Mouse (Mus musculus) T-helper 17 cell (primary cell): ENCODE measurements at regions not wholly inside any gene's neighbourhood (a gene's known extent, or its start where the extent isn't known, plus 50 kb on each side); places are given as distances from the start of the nearest gene placed in this dataset.

Experiments used
- in situ Hi-C, 2 experiments: fragments of 300-600 bp; cut with MboI, MseI; formaldehyde crosslinking; loops; 1 replicate in 1 of 2; 2 replicates in 1 of 2; pipeline ENCODE4 v1.15.1; 2025; ENCODE audit warnings: high pct_unique_total_duplicates in 2 of 2

DNA sequence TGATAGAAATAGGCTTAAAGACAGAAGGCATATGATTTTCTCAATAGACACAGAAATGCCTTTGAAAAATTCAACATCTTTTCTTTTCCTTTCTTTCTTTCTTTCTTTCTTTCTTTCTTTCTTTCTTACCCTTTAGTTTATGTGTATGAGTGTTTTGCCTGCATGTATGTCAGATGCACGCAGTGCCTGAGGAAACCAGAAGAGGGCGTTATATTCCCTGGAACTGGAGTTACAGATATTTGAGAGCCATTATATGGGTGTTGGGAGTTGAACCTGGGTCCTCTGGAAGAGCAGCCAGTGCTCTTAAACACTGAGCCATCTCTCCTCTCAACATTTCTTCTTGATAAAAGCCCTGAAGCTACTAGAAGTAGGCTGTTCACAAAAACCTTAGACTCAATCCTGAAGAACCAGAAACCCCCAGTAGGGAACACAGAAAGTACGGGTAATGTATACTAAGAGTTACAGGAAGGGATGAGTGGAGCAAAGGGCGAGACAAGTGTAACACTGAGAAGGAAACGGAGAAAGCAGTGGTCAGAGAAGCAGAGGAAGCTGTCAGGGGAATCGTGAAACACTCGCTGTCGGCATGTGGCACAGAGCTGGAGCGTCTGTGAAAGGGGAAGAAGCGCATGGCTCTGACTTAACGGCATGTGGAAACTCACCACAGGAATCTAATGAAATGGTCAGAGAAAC lies 2253.4 kb downstream of the 4930444P10Rik start:
- in situ Hi-C loops, result no loop called here

DNA sequence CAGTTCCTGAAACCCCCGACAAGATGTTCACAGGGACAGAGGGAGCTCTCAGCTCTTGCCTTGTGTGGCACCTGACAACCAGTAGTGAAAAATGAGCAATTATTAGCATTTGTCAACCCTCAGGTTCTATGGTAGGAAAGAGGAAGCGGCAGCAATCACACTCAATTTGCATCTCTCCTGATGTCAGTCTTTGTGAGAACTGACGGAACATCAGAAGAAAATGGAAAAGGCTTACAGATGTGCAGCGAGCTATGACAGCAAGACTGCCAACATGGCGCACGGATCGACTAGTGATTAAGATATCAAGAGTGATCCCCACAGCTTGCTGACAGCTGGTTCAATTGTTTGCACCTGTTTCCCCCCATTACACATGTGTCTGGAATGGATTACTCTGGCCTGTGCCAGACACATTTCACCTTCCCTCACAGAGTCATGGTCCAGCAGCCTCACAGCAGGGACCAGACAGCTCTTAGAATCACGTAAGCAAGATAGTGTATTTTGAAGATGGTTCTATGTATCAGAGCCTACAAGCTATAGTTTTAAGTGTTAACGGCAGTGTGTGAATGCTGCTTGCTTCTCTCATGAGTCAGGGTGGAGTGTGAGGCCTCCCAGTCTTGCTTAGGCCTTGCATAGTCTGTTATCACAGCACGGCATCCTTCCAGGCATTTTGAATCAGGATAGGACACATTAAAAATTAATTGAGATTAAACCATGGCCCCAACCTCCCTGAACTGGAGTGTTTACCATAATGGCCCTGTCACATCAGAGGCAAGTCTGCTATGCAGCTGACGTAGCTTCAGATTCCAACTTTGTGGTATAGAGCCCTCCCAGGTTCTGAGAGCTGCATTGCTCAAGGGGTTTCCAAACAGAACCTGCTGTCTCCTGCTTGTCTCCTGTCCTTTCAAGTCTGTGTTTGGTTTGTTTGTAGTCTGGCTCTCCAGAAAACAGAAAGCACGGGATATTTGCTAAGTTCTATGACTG lies 2258.0 kb downstream of the 4930444P10Rik start:
- in situ Hi-C loops, result no loop called here

DNA sequence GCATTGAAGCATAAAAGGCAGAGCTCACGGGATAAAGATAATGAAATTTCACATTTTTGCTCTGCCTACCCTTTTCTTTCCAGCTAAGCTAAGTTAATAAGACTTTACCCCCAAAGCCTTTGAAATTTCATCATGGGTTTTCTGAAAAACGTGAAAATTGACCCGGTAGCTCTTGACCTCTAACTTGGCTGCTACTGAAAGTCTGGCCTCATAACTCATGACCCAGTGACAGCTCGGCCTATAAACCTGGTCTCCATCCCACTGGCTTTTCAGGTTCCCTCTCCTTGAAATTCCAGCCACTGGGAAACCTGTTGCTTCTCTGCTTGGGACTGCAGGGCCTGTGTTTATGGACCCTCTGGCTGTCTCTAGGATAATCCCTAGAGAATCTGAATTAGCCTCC lies 2285.3 kb downstream of the 4930444P10Rik start:
- in situ Hi-C loops, result no loop called here

DNA sequence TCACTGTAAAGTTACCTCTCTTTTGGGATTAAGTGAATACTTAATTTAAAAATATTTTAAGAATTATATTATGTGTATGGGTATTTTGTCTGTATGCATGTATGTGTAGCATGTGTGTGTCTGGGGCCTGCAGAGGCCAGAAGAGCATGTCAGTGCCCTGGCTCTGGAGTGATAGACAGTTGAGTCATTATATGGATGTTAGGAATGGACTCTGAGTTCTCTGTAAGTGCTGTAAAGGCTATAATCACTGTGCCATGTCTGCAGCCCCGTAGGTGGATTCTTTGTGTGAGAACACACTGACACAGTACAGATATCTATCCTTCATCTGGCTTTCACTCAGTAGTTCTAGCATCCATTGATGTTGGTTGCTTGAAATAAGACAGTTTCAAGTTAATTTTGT lies 2292.7 kb downstream of the 4930444P10Rik start:
- in situ Hi-C loops, result no loop called here

DNA sequence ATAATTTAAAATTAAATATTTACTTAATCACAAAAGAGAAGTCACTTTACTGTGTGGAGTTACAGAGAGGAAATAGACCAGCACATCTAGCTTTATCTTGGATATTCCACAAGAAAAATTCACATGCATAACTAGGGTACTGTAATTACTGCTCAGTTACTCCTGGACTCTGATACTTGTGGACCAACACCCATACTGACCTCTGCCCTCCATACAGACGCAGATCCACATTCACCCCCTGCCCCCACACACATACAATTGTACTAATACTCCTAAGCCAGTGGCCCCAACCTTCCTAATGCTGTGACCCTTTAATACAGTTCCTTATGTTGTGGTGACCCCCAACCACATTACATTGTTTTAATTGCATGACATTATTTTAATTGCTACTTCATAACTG lies 2294.3 kb downstream of the 4930444P10Rik start:
- in situ Hi-C loops, result loop anchor here (10.0 kb wide), 3 partner anchors 926 to 1456 kb away; no protein-coding TSS in a partner anchor

DNA sequence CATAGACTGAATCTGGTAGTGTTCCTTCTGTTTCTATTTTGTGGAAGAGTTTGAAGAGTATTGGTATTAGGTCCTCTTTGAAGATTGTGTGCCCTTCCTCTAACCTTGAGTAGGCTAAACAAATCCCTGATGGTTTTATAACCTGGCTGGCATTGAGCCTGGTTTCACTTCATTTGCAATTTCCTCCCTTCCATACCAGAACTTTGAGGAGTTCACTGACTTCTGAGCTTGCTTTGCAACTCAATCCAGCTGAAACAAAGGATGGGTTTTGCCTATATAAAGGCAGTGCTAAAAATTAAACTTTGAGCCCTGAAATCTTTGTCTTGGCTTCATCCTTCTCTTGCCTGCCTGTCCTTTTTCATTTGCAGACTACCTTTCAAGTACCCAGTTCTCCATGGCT lies 2297.9 kb downstream of the 4930444P10Rik start:
- in situ Hi-C loops, result loop anchor here (10.0 kb wide), 3 partner anchors 930 to 1460 kb away; no protein-coding TSS in a partner anchor

DNA sequence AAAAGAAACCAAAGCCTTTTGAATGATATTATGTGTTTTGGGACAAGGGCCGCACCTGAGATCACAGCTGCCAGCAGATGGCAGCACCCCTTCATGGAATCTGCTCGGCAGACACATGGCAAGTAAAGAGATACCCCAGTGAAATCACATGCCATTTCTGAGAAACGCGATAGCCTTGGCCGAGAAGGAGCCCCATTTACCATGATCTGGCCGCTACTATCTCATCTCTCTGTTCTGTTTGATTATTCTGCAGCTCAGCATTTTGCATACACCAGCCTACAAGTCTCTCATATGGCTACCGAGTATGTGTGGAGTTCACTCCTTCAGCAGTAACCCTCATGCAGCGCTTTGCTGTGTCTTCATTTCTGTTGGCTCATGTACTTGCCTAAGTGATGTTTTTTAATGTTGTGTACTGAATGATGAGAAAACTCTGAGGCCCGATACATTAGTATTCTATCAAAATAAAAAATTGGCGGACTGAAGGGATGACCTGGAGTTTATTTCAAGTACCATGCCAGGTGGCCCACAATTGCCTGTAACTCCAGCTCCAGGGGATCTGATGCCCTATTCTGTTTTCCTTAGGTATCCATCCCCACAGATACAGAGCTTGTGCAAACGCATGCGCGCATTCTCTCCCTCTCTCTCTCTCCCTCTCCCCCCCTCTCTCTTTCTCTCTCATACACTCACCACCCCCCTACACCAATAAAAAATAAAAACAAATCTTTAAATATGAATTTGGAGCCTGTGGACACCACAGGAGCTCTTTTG lies 2303.6 kb downstream of the 4930444P10Rik start:
- in situ Hi-C loops, result loop anchor here (5.0 to 10.0 kb wide), 8 partner anchors 82 to 1465 kb away; no protein-coding TSS in a partner anchor

DNA sequence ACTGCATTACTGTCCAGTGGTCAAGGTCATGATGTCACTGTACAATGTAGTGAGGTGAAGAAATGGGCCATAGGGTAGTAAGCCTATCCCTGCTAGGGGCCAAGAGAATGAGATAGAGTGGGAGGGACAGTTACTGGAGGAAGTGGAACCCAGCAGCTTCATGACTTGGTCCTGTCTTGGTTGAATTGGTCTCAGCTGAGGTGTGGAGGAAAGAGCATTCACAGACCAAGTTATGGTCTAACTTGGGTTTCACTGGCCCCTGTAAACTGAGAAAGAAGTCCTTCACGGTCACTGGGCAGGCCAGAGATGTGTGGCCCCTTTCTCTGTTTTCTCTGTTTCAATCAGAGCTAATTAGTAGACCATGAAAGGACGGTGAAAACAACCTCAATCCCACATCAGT lies 2306.1 kb downstream of the 4930444P10Rik start:
- in situ Hi-C loops, result loop anchor here (5.0 to 10.0 kb wide), 3 partner anchors 80 to 1070 kb away; no protein-coding TSS in a partner anchor

DNA sequence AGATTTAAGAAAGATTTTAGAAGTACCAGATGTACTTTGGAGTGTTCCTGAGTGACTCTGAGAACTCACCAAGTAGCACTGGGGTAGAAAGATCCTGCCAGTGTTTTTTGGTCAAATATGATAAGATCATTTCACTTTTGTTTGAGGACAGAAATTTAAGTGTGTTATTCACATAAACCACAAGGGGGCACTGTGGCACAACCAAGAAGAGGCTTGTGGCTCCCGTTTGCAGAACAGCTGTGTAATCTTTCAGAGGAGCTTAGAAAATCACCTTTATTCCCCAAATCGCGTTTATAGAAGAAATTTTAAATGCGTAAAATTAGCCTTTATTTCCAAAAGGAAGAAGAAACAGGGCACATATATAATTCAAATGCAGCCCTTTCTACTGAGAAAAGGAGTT lies 2308.7 kb downstream of the 4930444P10Rik start:
- in situ Hi-C loops, result loop anchor here in 1 of 2 experiments (10.0 kb wide), 1 partner anchor 80 kb away; no protein-coding TSS in a partner anchor

DNA sequence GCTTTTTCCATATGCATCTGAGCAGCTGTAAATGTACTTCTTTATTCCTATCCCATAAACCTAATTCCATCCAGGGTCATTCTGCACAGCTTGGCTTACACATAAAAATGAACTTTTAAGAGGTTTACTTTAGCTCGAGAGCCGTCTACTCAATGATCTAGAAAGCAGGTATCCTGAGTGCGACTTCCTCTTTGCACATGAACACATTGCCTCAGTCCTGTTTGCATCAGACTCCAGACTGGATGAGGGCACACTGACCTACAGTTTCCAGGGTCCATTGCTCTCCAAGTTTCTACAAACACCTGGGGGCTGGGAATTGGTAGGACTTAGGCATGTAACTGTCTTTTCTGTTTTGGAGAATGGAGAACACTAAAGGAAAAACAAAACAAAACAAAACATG lies 2310.5 kb downstream of the 4930444P10Rik start:
- in situ Hi-C loops, result loop anchor here in 1 of 2 experiments (10.0 kb wide), 1 partner anchor 78 kb away; no protein-coding TSS in a partner anchor

DNA sequence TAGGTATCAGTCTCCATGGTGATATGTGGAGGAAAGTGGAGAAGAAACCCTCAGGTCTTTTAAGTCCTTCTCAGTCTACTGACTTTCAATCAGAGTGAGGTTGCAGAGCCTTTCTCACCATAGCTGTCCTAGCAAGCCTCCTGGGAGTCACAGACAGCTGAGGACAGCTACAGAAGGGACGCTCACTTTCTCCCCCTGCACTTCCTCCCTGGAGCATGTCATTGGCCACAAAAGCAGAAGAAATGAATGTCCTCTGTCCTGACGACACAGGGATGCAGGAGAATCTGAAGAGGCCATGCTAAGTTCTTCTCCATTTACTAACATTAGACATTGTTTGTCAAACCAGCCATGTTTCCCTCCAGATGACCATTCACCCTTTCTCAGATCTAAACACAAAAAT lies 2321.0 kb downstream of the 4930444P10Rik start:
- in situ Hi-C loops, result no loop called here

DNA sequence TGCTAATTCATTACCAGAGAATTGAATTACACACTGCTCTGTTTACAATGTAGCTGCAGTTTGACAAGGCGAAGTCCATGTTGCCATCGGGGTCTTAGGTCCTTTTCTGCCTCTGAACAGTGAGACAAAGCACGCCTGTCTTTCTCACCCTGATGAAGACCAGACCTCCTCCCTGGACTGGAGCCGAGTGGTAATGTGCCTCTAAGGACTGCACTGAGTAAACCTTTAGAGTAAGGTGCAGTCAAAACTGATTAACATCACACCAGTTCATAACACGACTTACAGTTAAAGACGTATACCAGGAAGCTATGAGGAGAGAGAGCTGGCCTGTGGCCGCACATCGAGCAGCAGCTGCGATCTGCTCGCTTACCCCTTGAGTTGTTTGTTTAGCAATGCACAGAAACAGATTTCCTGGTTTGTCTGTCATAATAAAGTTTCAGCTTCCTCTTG lies 2322.1 kb downstream of the 4930444P10Rik start:
- in situ Hi-C loops, result no loop called here

DNA sequence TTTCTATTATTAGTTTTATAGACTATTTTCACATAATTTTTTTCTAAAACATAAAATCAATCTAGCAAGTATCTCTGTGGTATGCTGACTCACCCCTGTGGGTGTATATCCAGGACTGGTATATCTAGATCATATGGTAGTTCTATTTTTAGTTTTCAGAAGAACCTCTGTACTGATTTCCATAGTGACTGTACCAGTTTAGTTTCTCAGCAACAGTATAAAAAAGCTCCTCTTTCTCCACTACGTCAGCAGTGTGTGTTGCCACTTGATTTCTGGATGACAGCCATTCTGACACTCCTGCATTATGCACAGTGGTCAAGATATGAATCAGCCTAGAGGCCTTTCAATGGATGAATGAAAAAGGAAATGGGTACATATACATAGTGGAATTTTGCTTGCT lies 2338.6 kb downstream of the A830018L16Rik start:
- in situ Hi-C loops, result no loop called here

DNA sequence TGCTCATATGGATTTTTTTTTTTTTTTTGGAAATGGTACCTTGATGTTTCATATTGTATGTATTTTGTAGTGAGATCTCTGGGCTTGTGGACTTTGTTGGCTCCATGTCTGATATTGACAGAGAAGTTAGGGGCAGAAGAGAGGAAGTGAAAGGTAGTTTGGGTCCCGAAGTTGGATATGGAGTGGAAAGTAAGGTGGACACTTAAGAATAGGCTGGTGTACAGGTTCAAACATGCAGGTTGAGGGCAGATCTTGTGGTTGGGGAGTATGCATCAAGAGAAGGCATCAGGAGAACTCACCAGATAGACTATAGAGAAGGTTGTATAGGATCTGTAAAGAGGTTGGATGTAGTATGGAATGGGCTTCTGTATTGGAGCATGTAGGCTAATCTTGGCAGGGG lies 2337.5 kb downstream of the A830018L16Rik start:
- in situ Hi-C loops, result no loop called here
